Mouse (Mus musculus) intestine, embryonic 14.5 days (tissue): ENCODE results near the gene Rbm43. TPM values are rescaled to one million over a fixed set of nuclear protein-coding genes. Genes with fewer than 3 reads are reported as not detected.

ENCODE experiments used
- ATAC-seq: fragments of 200-750 bp; cut with Nextera tagmentation; replicated peaks from 2 replicates; pipeline ENCODE4 v1.8.0; 2017; ENCODE audit warnings: low read depth, moderate number of reproducible peaks, moderate TSS enrichment, moderate library complexity; ENCODE audit not compliant: low FRiP score, low TSS enrichment
- DNase-seq: peaks from one replicate; pipeline ENCODE4 v3.0.0-alpha.2; 2018; ENCODE audit warnings: low spot score
- H3K27ac ChIP-seq: fragments of 300-500 bp; sonication (generic); 2 replicates; pipeline ENCODE4 v1.5.1; 2014; ENCODE audit warnings: low read depth, mild to moderate bottlenecking, control low read depth
- H3K27me3 ChIP-seq: fragments of 300-500 bp; sonication (generic); replicated peaks from 2 replicates; pipeline ENCODE4 v1.6.1; 2014; ENCODE audit warnings: low read length, control low read depth; ENCODE audit not compliant: control insufficient read depth, insufficient read depth
- H3K36me3 ChIP-seq: fragments of 300-500 bp; sonication (generic); 2 replicates; pipeline ENCODE4 v1.6.1; 2014; ENCODE audit warnings: low read length, control low read depth; ENCODE audit not compliant: control insufficient read depth, insufficient read depth
- H3K4me1 ChIP-seq: fragments of 300-500 bp; sonication (generic); replicated peaks from 2 replicates; pipeline ENCODE4 v1.6.1; 2014; ENCODE audit warnings: low read length, control low read depth, mixed read lengths; ENCODE audit not compliant: control insufficient read depth, insufficient read depth
- H3K4me2 ChIP-seq: fragments of 300-500 bp; sonication (generic); 2 replicates; pipeline ENCODE4 v1.6.1; 2014; ENCODE audit warnings: low read length
- H3K4me3 ChIP-seq: fragments of 300-500 bp; sonication (generic); 2 replicates; pipeline ENCODE4 v1.5.1; 2014; ENCODE audit warnings: low read depth, low read length, control low read depth, mixed read lengths
- H3K9ac ChIP-seq: fragments of 300-500 bp; sonication (generic); 2 replicates; pipeline ENCODE4 v1.6.1; 2014; ENCODE audit warnings: mild to moderate bottlenecking, low read length
- H3K9me3 ChIP-seq: fragments of 300-500 bp; sonication (generic); 2 replicates; pipeline ENCODE4 v1.6.1; 2016; ENCODE audit warnings: low read length, control low read depth; ENCODE audit not compliant: control insufficient read depth
- WGBS: fragments of 180-500 bp; shearing (Covaris S2); extraction: QIAGEN DNeasy Blood & Tissue Kit; methylation state at CpG from one replicate; pipeline ENCODE4 v1.1.7; 2014; 5-methylcytosine and 5-hydroxymethylcytosine counted together
- polyA plus RNA-seq: library from polyadenylated mRNA; unstranded; fragments of >200 nt; fragmentation: Nextera tagmentation; extraction: Ambion mirVana; gene quantifications from 2 replicates; pipeline ENCODE4 v1.2.1, GENCODE M21; 2014

The Rbm43 gene
- polyA plus RNA-seq, 1 experiment from 2014 or later = 11.9 TPM

GRCm38 (mm10) chr2:51953648-51954204, 18.8 kb upstream of the Rbm43 start:
- whole genome bisulfite sequencing = 82% methylated on average over 7 of the region's 7 CpGs
- Histone ChIP-seq H3K27ac (no peak overlapping the region), H3K4me1 (no peaks in the 10 kb centered on the region), H3K4me2 (no peak overlapping the region), H3K9ac (no peak overlapping the region), H3K9me3 (no peaks in the 10 kb centered on the region), H3K4me3 (no peak overlapping the region), H3K27me3 (no peaks in the 10 kb centered on the region), H3K36me3 (no peaks in the 10 kb centered on the region)
- DNase-seq (no peak), ATAC-seq (no peak)

DNA sequence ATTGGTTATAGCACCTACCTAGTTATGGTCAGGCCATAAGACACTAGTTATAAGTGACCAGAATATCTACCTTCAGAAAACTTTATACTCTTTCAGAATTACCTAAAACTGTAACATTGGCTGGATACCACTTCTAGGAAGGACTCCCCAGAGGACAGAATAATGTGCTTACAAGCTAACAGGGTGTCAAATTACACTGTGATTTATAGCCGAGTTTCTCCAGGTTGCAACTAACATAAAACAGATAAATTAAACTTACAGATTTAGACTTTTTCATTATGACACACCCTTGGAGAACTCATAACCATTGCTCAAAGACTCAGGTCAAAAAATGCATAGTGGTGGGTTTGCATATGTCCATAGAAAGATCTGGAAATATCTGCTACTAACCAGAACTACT, 15.9 kb upstream of the Rbm43 start:
- 39% methylated on average over 1 of the region's 1 CpGs for WGBS
- no peaks in the 10 kb centered on the region for H3K27me3 ChIP-seq
- DNase-seq (no peak), ATAC-seq (no peak)
- no peak overlapping the region for H3K27ac ChIP-seq
- H3K4me2 ChIP-seq = no peak overlapping the region
- no peaks in the 10 kb centered on the region for H3K36me3 ChIP-seq
- no peaks in the 10 kb centered on the region for H3K4me1 ChIP-seq
- no peaks in the 10 kb centered on the region for H3K9me3 ChIP-seq
- no peak overlapping the region for H3K4me3 ChIP-seq
- no peak overlapping the region for H3K9ac ChIP-seq

DNA sequence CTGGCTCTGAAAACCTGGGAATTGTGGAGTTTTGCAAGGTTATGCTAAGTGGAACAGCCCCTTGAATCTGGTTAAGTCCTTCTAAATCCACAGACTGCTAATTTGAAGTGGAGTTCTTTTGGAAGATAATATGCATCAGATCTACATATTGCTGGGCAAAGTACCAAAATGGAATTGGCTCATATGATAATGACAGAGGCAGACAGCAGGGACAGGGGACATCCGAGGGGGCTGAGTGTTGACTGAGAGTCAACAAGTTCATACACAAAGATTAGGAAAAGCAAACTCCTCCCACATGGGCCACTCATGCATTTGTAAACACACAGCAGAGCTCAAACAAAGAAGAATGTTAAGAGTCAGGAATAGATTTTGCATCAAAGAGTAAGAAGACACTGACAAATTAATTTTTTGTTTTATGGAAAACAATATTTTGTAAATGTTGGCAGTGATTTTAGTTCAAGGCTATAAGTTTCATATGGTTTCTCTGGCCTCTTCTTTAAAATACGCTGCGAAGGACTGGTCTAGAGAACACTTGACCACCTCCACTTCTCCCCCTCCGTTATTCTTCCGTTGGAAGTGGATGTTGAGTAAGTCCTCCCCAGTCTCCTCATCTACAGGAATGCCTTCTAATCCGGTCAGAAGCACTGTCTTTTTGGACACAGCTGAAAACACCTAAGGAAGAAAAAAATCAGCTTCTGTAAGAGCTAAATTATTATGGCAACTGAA, 13.3 kb upstream of the Rbm43 start:
- H3K36me3 ChIP-seq = no peaks in the 10 kb centered on the region
- H3K4me3 ChIP-seq = no peak overlapping the region
- H3K27ac ChIP-seq = no peak overlapping the region
- DNase-seq (no peak), ATAC-seq (no peak)
- no peak overlapping the region for H3K9ac ChIP-seq
- H3K4me2 ChIP-seq = no peak overlapping the region
- H3K27me3 ChIP-seq = no peaks in the 10 kb centered on the region
- no peaks in the 10 kb centered on the region for H3K4me1 ChIP-seq
- no peaks in the 10 kb centered on the region for H3K9me3 ChIP-seq
- 74% methylated on average over 6 of the region's 6 CpGs for WGBS

GRCm38 (mm10) chr2:51945812-51946211, 10.8 kb upstream of the Rbm43 start:
- no peak for ATAC-seq
- Histone ChIP-seq H3K4me1 (no peaks in the 10 kb centered on the region), H3K4me3 (no peak overlapping the region), H3K4me2 (no peak overlapping the region), H3K9ac (no peak overlapping the region), H3K27me3 (no peaks in the 10 kb centered on the region), H3K36me3 (no peaks in the 10 kb centered on the region), H3K9me3 (no peaks in the 10 kb centered on the region), H3K27ac (no peak overlapping the region)
- no peak for DNase-seq
- 57% methylated on average over 2 of the region's 2 CpGs for WGBS

GRCm38 (mm10) chr2:51941832-51942231, 6.9 kb upstream of the Rbm43 start:
- WGBS = 88% methylated on average over 7 of the region's 7 CpGs
- DNase-seq = no peak
- no peak overlapping the region for H3K4me2 ChIP-seq
- no peaks in the 10 kb centered on the region for H3K9me3 ChIP-seq
- H3K4me3 ChIP-seq = no peak overlapping the region
- H3K27ac ChIP-seq = no peak overlapping the region
- no peaks in the 10 kb centered on the region for H3K36me3 ChIP-seq
- H3K27me3 ChIP-seq = no peaks in the 10 kb centered on the region
- no peaks in the 10 kb centered on the region for H3K4me1 ChIP-seq
- H3K9ac ChIP-seq = no peak overlapping the region
- ATAC-seq = no peak

- no peak overlapping the region for H3K4me3 ChIP-seq
- no peak for ATAC-seq
- no peaks in the 10 kb centered on the region for H3K9me3 ChIP-seq
- no peak overlapping the region for H3K9ac ChIP-seq
- no peak for DNase-seq
- no peaks in the 10 kb centered on the region for H3K27me3 ChIP-seq
- H3K36me3 ChIP-seq = no peaks in the 10 kb centered on the region
- no peaks in the 10 kb centered on the region; the same call in 1 of the 2 replicates for H3K4me1 ChIP-seq
- no peak overlapping the region for H3K27ac ChIP-seq
- WGBS = 62% methylated on average over 3 of the region's 3 CpGs
- no peak overlapping the region for H3K4me2 ChIP-seq
Observed at GRCm38 (mm10) chr2:51938750-51939149, 3.8 kb upstream of the Rbm43 start.

- H3K4me3 ChIP-seq = no peak overlapping the region
- H3K27ac ChIP-seq = no peak overlapping the region
- no peak overlapping the region for H3K9ac ChIP-seq
- no peak for DNase-seq
- no peak overlapping the region for H3K4me2 ChIP-seq
- H3K36me3 ChIP-seq = no peaks in the 10 kb centered on the region
- 68% methylated on average over 6 of the region's 6 CpGs for WGBS
- H3K9me3 ChIP-seq = no peaks in the 10 kb centered on the region
- no peaks in the 10 kb centered on the region; the same call in 1 of the 2 replicates for H3K4me1 ChIP-seq
- no peak for ATAC-seq
- H3K27me3 ChIP-seq = no peaks in the 10 kb centered on the region
Observed at GRCm38 (mm10) chr2:51937004-51937403, 2.0 kb upstream of the Rbm43 start.

- Histone ChIP-seq H3K36me3 (no peaks in the 10 kb centered on the region), H3K4me2 (no peak overlapping the region), H3K27ac (no peak overlapping the region), H3K4me1 (no peaks in the 10 kb centered on the region; the same call in 1 of the 2 replicates), H3K4me3 (no peak overlapping the region), H3K9ac (no peak overlapping the region), H3K27me3 (no peaks in the 10 kb centered on the region), H3K9me3 (no peaks in the 10 kb centered on the region)
- no peak for DNase-seq
- WGBS = 82% methylated on average over 3 of the region's 3 CpGs
- ATAC-seq = no peak
Observed at GRCm38 (mm10) chr2:51936585-51936984, 1.6 kb upstream of the Rbm43 start.

DNA sequence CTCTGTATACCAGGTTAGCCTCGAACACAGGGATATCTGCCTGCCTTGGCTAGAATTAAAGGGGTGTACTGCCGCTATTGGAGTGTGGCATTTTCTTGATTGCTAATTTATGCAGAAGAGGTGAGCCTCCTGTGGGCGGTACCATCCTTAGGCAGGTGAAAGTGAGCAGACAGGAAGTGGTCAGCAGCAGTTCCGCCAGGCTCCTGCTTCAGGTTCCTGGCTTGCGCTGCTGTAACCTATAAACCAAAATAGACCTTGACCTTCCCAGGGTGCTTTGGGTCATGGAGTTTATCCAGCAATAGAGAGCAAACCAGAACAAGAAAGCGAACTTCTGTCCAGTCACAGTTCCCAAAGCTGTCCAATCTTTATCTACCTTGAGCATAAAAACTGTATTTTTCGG, 958 bp upstream of the Rbm43 start:
- Histone ChIP-seq H3K9ac (no peak overlapping the region), H3K4me1 (no peaks in the 10 kb centered on the region; the same call in 1 of the 2 replicates), H3K4me2 (no peak overlapping the region), H3K27me3 (no peaks in the 10 kb centered on the region), H3K4me3 (no peak overlapping the region), H3K9me3 (no peaks in the 10 kb centered on the region), H3K36me3 (no peaks in the 10 kb centered on the region), H3K27ac (no peak overlapping the region)
- ATAC-seq = no peak
- WGBS = 90% methylated on average over 7 of the region's 7 CpGs
- DNase-seq = no peak
